Mouse (Mus musculus) inflammation-experienced regulatory T-cells, adult 6 months (primary cell): ENCODE measurements around the gene Dlg4. TPM values are rescaled to one million over a fixed set of nuclear protein-coding genes. Genes with fewer than 3 reads are reported as not detected.
"Not testable (repeated sequence)": the region's sequence is repeated elsewhere in the genome, so short reads cannot be mapped to it uniquely, and the experiment has no call there.

ENCODE experiments used
- ATAC-seq: one replicate; pipeline ENCODE4 v1.8.0; 2017
- polyA plus RNA-seq, 3 experiments: library from polyadenylated mRNA; unstranded; fragments of 100-300 nt; shearing (Covaris generic); gene quantifications; one replicate each; pipeline ENCODE4 v1.2.1; 2017

The Dlg4 gene
- polyA plus RNA-seq, 3 experiments from 2014 or later, result 7.1 to 14.6 (median 11.2) TPM

- no peak for ATAC-seq
Measured at GRCm38 (mm10) chr11:69997070-69997509, 19.7 kb upstream of the Dlg4 start.

- no peak for ATAC-seq
Measured at GRCm38 (mm10) chr11:69998567-69999491, 17.9 kb upstream of the Dlg4 start.

GRCm38 (mm10) chr11:69999666-70000065 is 17.1 kb upstream of the Dlg4 start:
- ATAC-seq, result no peak

GRCm38 (mm10) chr11:70000396-70000898 is 16.3 kb upstream of the Dlg4 start, which contains the start of gene Dvl2:
Dvl2 (plus strand) TSS chr11:70000595.
- ATAC-seq, result peak; percentile 60

- no peak for ATAC-seq
Measured at GRCm38 (mm10) chr11:70001159-70001558, 15.6 kb upstream of the Dlg4 start.

- ATAC-seq, result no peak
Measured at GRCm38 (mm10) chr11:70001865-70002264, 14.9 kb upstream of the Dlg4 start.

- ATAC-seq, result no peak
Measured at GRCm38 (mm10) chr11:70002471-70002870, 14.3 kb upstream of the Dlg4 start.

GRCm38 (mm10) chr11:70005521-70005920 is 11.2 kb upstream of the Dlg4 start:
- ATAC-seq, result peak; percentile 43

- ATAC-seq, result no peak
Measured at GRCm38 (mm10) chr11:70010033-70010432, 6.7 kb upstream of the Dlg4 start.

GRCm38 (mm10) chr11:70010548-70010947 is 6.2 kb upstream of the Dlg4 start:
- no peak for ATAC-seq

GRCm38 (mm10) chr11:70010961-70011360 is 5.8 kb upstream of the Dlg4 start:
- ATAC-seq, result no peak

- ATAC-seq, result no peak
Measured at GRCm38 (mm10) chr11:70012931-70013330, 3.8 kb upstream of the Dlg4 start.

- ATAC-seq, result no peak
Measured at GRCm38 (mm10) chr11:70013408-70013807, 3.3 kb upstream of the Dlg4 start.

GRCm38 (mm10) chr11:70014051-70014450 is 2.7 kb upstream of the Dlg4 start:
- ATAC-seq, result no peak

GRCm38 (mm10) chr11:70014880-70015558 is 1.7 kb upstream of the Dlg4 start, which contains the start of gene Acadvl:
Acadvl (minus strand) TSS chr11:70015411.
- ATAC-seq, result peak; percentile 78

GRCm38 (mm10) chr11:70015677-70016076 is 1.1 kb upstream of the Dlg4 start:
- ATAC-seq, result no peak

GRCm38 (mm10) chr11:70016177-70016576 is 565 bp upstream of the Dlg4 start:
- not testable (repeated sequence) for ATAC-seq

- no peak for ATAC-seq
Measured at GRCm38 (mm10) chr11:70017199-70017767, 541 bp downstream of the Dlg4 start.

GRCm38 (mm10) chr11:70018131-70018990 is 1.6 kb downstream of the Dlg4 start:
- ATAC-seq, result no peak

- ATAC-seq, result no peak
Measured at GRCm38 (mm10) chr11:70019495-70020021, 2.8 kb downstream of the Dlg4 start.

- ATAC-seq, result no peak
Measured at GRCm38 (mm10) chr11:70020022-70020631, 3.4 kb downstream of the Dlg4 start.
